Mouse (Mus musculus): Measurements from ENCODE around the gene Ccdc51. TPM values are rescaled to one million over a fixed set of nuclear protein-coding genes. Genes with fewer than 3 reads are reported as not detected.

The Ccdc51 gene
- 7.5 and 8.6 TPM in 2 replicates for total RNA-seq (2014; rRNA removed)
- 7.2 and 8.2 TPM in 2 replicates for polyA plus RNA-seq (2012; rRNA removed)

- no peak for TF ChIP-seq CTCF (IDR thresholded peaks at IDR 0.05; ENCODE audit: low read depth, low read length)
- TF ChIP-seq POLR2A (IDR thresholded peaks at IDR 0.05; ENCODE audit: extremely low read depth, insufficient read depth, low read length), result peak; percentile 66
- no peaks in the 10 kb centered on the region for H3K27me3 ChIP-seq (ENCODE audit: control insufficient read depth, insufficient read depth, low read length)
- H3K4me3 ChIP-seq (ENCODE audit: insufficient read depth, low read depth, low read length), result peak within 1 kb of the TSS; percentile 81
- peak within 1 kb of the TSS; percentile 72 for H3K27ac ChIP-seq (replicated peaks; ENCODE audit: insufficient read depth, low read depth, low read length)
- WGBS, result under 1% methylated on average over 37 of the region's 37 CpGs
- peak; percentile 82 for DNase-seq (ENCODE audit: extremely low read depth, low read depth, low spot score)
- peak within 1 kb of the TSS; percentile 72 for H3K9ac ChIP-seq (ENCODE audit: low read depth, low read length)
- peaks cover 6% of the 10 kb centered on the region; the same call in 1 of the 2 replicates for H3K79me2 ChIP-seq (ENCODE audit: control insufficient read depth, insufficient read depth, low read length)
- peaks cover 7% of the 10 kb centered on the region for H3K36me3 ChIP-seq (ENCODE audit: control insufficient read depth, insufficient read depth, low read length)
- H3K4me1 ChIP-seq (ENCODE audit: control insufficient read depth, insufficient read depth, low read length), result peaks cover 6% of the 10 kb centered on the region
Measured at GRCm38 (mm10) chr9:109082124-109082800, at the start of gene Ccdc51, which contains the start of gene Tma7. Ccdc51 (plus strand) TSS chr9:109082493. Tma7 (minus strand) TSS chr9:109082587.

- no peaks in the 10 kb centered on the region; the same call in 1 of the 2 replicates for H3K4me1 ChIP-seq (ENCODE audit: control insufficient read depth, insufficient read depth, low read length)
- peaks cover 6% of the 10 kb centered on the region; the same call in 1 of the 2 replicates for H3K27me3 ChIP-seq (ENCODE audit: control insufficient read depth, insufficient read depth, low read length)
- peak within 1 kb of the TSS; percentile 93 for H3K9ac ChIP-seq (ENCODE audit: low read depth, low read length)
- WGBS, result 6% methylated on average over 40 of the region's 40 CpGs
- H3K4me3 ChIP-seq (ENCODE audit: insufficient read depth, low read depth, low read length), result peak within 1 kb of the TSS; percentile 95
- TF ChIP-seq POLR2A (IDR thresholded peaks at IDR 0.05; ENCODE audit: extremely low read depth, insufficient read depth, low read length) (0 out of 2 replicates have a peak, but pooled peaks have one; percentile 42), CTCF (IDR thresholded peaks at IDR 0.05; ENCODE audit: low read depth, low read length) (no peak)
- no peaks in the 10 kb centered on the region for H3K79me2 ChIP-seq (ENCODE audit: control insufficient read depth, insufficient read depth, low read length)
- DNase-seq (ENCODE audit: extremely low read depth, low read depth, low spot score), result no peak
- peak within 1 kb of the TSS; percentile 80 for H3K27ac ChIP-seq (replicated peaks; ENCODE audit: insufficient read depth, low read depth, low read length)
- H3K36me3 ChIP-seq (ENCODE audit: control insufficient read depth, insufficient read depth, low read length), result no peaks in the 10 kb centered on the region
Measured at GRCm38 (mm10) chr9:109038086-109038895, 44.0 kb upstream of the Ccdc51 start, which contains the start of gene Shisa5. Shisa5 (plus strand) TSS chr9:109038565.

GRCm38 (mm10) chr9:109038901-109039364 lies 43.4 kb upstream of the Ccdc51 start:
- DNase-seq (ENCODE audit: extremely low read depth, low read depth, low spot score), result no peak
- TF ChIP-seq CTCF (IDR thresholded peaks at IDR 0.05; ENCODE audit: low read depth, low read length) (no peak), POLR2A (IDR thresholded peaks at IDR 0.05; ENCODE audit: extremely low read depth, insufficient read depth, low read length) (0 out of 2 replicates have a peak, but pooled peaks have one; percentile 12)

GRCm38 (mm10) chr9:109039681-109040080 lies 42.6 kb upstream of the Ccdc51 start:
- Histone ChIP-seq H3K9ac (ENCODE audit: low read depth, low read length) (peak overlapping the region; percentile 17; the same call in 1 of the 2 replicates), H3K36me3 (ENCODE audit: control insufficient read depth, insufficient read depth, low read length) (no peaks in the 10 kb centered on the region), H3K4me3 (ENCODE audit: insufficient read depth, low read depth, low read length) (peak overlapping the region; percentile 42), H3K27me3 (ENCODE audit: control insufficient read depth, insufficient read depth, low read length) (peaks cover 6% of the 10 kb centered on the region; the same call in 1 of the 2 replicates), H3K79me2 (ENCODE audit: control insufficient read depth, insufficient read depth, low read length) (no peaks in the 10 kb centered on the region), H3K27ac (replicated peaks; ENCODE audit: insufficient read depth, low read depth, low read length) (0 out of 2 replicates have a peak overlapping the region, but pooled peaks have one; percentile 5), H3K4me1 (ENCODE audit: control insufficient read depth, insufficient read depth, low read length) (no peaks in the 10 kb centered on the region; the same call in 1 of the 2 replicates)
- WGBS, result 73% methylated on average over 4 of the region's 4 CpGs
- no peak for TF ChIP-seq CTCF (IDR thresholded peaks at IDR 0.05; ENCODE audit: low read depth, low read length)
- TF ChIP-seq POLR2A (IDR thresholded peaks at IDR 0.05; ENCODE audit: extremely low read depth, insufficient read depth, low read length), result no peak
- no peak for DNase-seq (ENCODE audit: extremely low read depth, low read depth, low spot score)

More at GRCm38 (mm10) chr9:109038901-109039364, 43.4 kb upstream of the Ccdc51 start:
- peak overlapping the region; percentile 93 for H3K9ac ChIP-seq (ENCODE audit: low read depth, low read length)
- H3K4me3 ChIP-seq (ENCODE audit: insufficient read depth, low read depth, low read length), result peak overlapping the region; percentile 95
- peak overlapping the region; percentile 80 for H3K27ac ChIP-seq (replicated peaks; ENCODE audit: insufficient read depth, low read depth, low read length)
- H3K27me3 ChIP-seq (ENCODE audit: control insufficient read depth, insufficient read depth, low read length), result peaks cover 6% of the 10 kb centered on the region; the same call in 1 of the 2 replicates
- no peaks in the 10 kb centered on the region for H3K79me2 ChIP-seq (ENCODE audit: control insufficient read depth, insufficient read depth, low read length)
- H3K36me3 ChIP-seq (ENCODE audit: control insufficient read depth, insufficient read depth, low read length), result no peaks in the 10 kb centered on the region
- no peaks in the 10 kb centered on the region; the same call in 1 of the 2 replicates for H3K4me1 ChIP-seq (ENCODE audit: control insufficient read depth, insufficient read depth, low read length)
- WGBS, result 48% methylated on average over 8 of the region's 8 CpGs

- H3K9ac ChIP-seq (ENCODE audit: low read depth, low read length), result 0 out of 2 replicates have a peak overlapping the region, but pooled peaks have one; percentile 17
- TF ChIP-seq CTCF (IDR thresholded peaks at IDR 0.05; ENCODE audit: low read depth, low read length) (no peak), POLR2A (IDR thresholded peaks at IDR 0.05; ENCODE audit: extremely low read depth, insufficient read depth, low read length) (no peak)
- peaks cover 6% of the 10 kb centered on the region; the same call in 1 of the 2 replicates for H3K27me3 ChIP-seq (ENCODE audit: control insufficient read depth, insufficient read depth, low read length)
- H3K36me3 ChIP-seq (ENCODE audit: control insufficient read depth, insufficient read depth, low read length), result no peaks in the 10 kb centered on the region
- no peaks in the 10 kb centered on the region for H3K79me2 ChIP-seq (ENCODE audit: control insufficient read depth, insufficient read depth, low read length)
- 40% methylated on average over 8 of the region's 8 CpGs for WGBS
- H3K4me3 ChIP-seq (ENCODE audit: insufficient read depth, low read depth, low read length), result no peak overlapping the region
- DNase-seq (ENCODE audit: extremely low read depth, low read depth, low spot score), result peak; percentile 36
- no peaks in the 10 kb centered on the region; the same call in 1 of the 2 replicates for H3K4me1 ChIP-seq (ENCODE audit: control insufficient read depth, insufficient read depth, low read length)
- no peak overlapping the region for H3K27ac ChIP-seq (replicated peaks; ENCODE audit: insufficient read depth, low read depth, low read length)
Measured at GRCm38 (mm10) chr9:109040216-109040615, 42.1 kb upstream of the Ccdc51 start.

Measured in liver, adult 2 months (tissue).